Mouse (Mus musculus) ES-E14 (cell line): Measurements from ENCODE around the gene Nr4a1. TPM values are rescaled to one million over a fixed set of nuclear protein-coding genes. Genes with fewer than 3 reads are reported as not detected.

ENCODE experiments used
- DNase-seq: peaks from one replicate; pipeline ENCODE4 v3.0.0-alpha.2; 2013; ENCODE audit warnings: low read depth, low spot score
- H3K27ac ChIP-seq: 2 replicates; pipeline ENCODE4 v1.5.1; 2012; ENCODE audit warnings: low read depth, mild to moderate bottlenecking, low read length, moderate library complexity, mixed read lengths; ENCODE audit not compliant: poor library complexity, insufficient read depth, severe bottlenecking
- H3K36me3 ChIP-seq: 2 replicates; pipeline ENCODE4 v1.6.1; 2012; ENCODE audit warnings: mild to moderate bottlenecking, low read length, moderate library complexity, mixed read lengths; ENCODE audit not compliant: control insufficient read depth, poor library complexity, insufficient read depth, severe bottlenecking
- H3K4me1 ChIP-seq, 2 experiments: fragments of 150-350 bp in 1 of 2; sonication (generic) in 1 of 2; 2 replicates each; pipeline ENCODE4 v1.6.1; 2012; ENCODE audit warnings: low read length in 2 of 2, mild to moderate bottlenecking in 1 of 2, mixed read lengths in 1 of 2; ENCODE audit not compliant: control insufficient read depth in 2 of 2, insufficient read depth in 2 of 2, poor library complexity in 1 of 2
- H3K4me3 ChIP-seq, 2 experiments: fragments of 150-350 bp in 1 of 2; sonication (generic) in 1 of 2; 2 replicates each; pipeline ENCODE4 v1.5.1; 2012; ENCODE audit warnings: low read length in 2 of 2, low read depth in 1 of 2, mild to moderate bottlenecking in 1 of 2, mixed read lengths in 1 of 2; ENCODE audit not compliant: insufficient read depth in 1 of 2, poor library complexity in 1 of 2, severe bottlenecking in 1 of 2
- H3K9ac ChIP-seq: 2 replicates; pipeline ENCODE4 v1.6.1; 2012; ENCODE audit warnings: low read depth, mild to moderate bottlenecking, low read length, mixed read lengths; ENCODE audit not compliant: poor library complexity, insufficient read depth, severe bottlenecking
- H3K9me3 ChIP-seq: fragments of 150-350 bp; sonication (generic); 2 replicates; pipeline ENCODE4 v1.6.1; 2012; ENCODE audit warnings: low read depth, mild to moderate bottlenecking, low read length; ENCODE audit not compliant: control insufficient read depth, insufficient read depth
- CHD2 ChIP-seq: IDR thresholded peaks from 2 replicates; pipeline ENCODE4 v1.6.1; 2014; ENCODE audit warnings: mild to moderate bottlenecking, low read depth, low read length, inconsistent platforms
- HCFC1 ChIP-seq: IDR thresholded peaks from 2 replicates; pipeline ENCODE4 v1.6.1; 2012; ENCODE audit warnings: low read length, inconsistent platforms, borderline replicate concordance; ENCODE audit not compliant: insufficient read depth
- MAFK ChIP-seq: IDR thresholded peaks from 2 replicates; pipeline ENCODE4 v1.6.1; 2014; ENCODE audit warnings: mild to moderate bottlenecking, low read depth, low read length, inconsistent platforms; ENCODE audit not compliant: insufficient read depth
- ZC3H11A ChIP-seq: IDR thresholded peaks from 2 replicates; pipeline ENCODE4 v1.6.1; 2012; ENCODE audit warnings: low read depth, mild to moderate bottlenecking, inconsistent platforms, low read length, borderline replicate concordance
- ZNF384 ChIP-seq: IDR thresholded peaks from 2 replicates; pipeline ENCODE4 v1.6.1; 2012; ENCODE audit warnings: low read depth, low read length, inconsistent platforms
- in situ Hi-C, 2 experiments: fragments of 600-800 bp; cut with MboI; formaldehyde crosslinking; loops; one replicate each; pipeline ENCODE4 v1.15.1; 2025; ENCODE audit warnings: low sequenced_read_pairs in 2 of 2, inconsistent platforms in 1 of 2; ENCODE audit not compliant: unreplicated experiment in 2 of 2
- total RNA-seq: library from RNA; depleted of rRNA; stranded (reverse); fragments of 300-350 nt; gene quantifications from 2 replicates; pipeline ENCODE4 v1.2.3, GENCODE M21; 2012

Gene Nr4a1
- total RNA-seq, 1 experiment = 12.1 TPM

DNA sequence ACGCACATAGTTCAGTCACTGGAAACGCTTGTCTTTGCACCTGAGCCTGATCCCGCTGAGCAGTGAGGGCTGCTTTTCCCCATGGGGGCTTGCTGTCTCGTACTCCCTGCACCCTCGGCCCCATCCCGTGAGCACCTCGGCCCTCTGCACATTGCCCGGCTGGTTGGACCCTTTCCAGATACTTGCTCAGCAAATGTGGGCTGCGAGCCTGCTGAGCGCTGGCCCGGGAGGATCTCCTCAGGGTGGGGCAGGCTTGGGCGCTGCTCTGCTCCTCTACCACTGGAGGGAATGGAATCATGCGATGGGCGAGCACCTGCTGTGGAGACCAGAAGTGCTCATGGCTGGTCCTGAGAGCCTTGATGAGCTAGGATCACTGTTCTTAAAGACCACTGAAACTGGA is 41.6 kb upstream of the Nr4a1 start:
- Histone ChIP-seq H3K27ac (no peak overlapping the region), H3K4me3 (no peak overlapping the region), H3K4me1 (no peaks in the 10 kb centered on the region), H3K9me3 (no peaks in the 10 kb centered on the region), H3K9ac (no peak overlapping the region), H3K36me3 (peaks cover 18% of the 10 kb centered on the region; the same call in 1 of the 2 replicates)
- no peak for DNase-seq
- TF ChIP-seq CHD2 (no peak), ZC3H11A (no peak), HCFC1 (no peak), MAFK (no peak), ZNF384 (no peak)
- in situ Hi-C loops = no loop called here

DNA sequence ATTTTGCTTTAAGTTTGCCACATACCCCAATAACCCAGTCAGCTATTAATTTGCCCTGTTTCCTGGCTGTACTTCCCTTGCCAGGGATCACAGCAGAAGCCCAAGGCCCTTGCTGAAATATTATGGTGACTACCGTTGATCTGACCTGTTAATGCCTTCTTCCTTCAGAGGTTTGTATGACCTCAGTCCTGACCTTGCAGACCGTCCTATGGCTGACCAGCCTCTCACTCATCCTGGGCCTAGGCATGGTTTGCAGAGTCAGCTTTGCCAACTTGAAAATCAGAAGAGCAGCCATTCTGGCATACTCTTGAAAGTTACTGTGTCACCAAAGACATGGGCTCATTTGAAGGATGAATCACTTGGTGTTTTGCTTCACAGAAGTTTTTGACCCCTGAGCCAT is 38.9 kb upstream of the Nr4a1 start:
- Histone ChIP-seq H3K9ac (no peak overlapping the region), H3K27ac (no peak overlapping the region), H3K9me3 (no peaks in the 10 kb centered on the region), H3K4me1 (peaks cover 0 to 2% of the 10 kb centered on the region in 2 experiments; a peak in 1 of 4 replicates), H3K36me3 (peaks cover 13% of the 10 kb centered on the region; the same call in 1 of the 2 replicates), H3K4me3 (no peak overlapping the region)
- TF ChIP-seq ZNF384 = no peak
- TF ChIP-seq HCFC1 = no peak
- TF ChIP-seq CHD2 = no peak
- no peak for TF ChIP-seq MAFK
- no peak for TF ChIP-seq ZC3H11A
- in situ Hi-C loops = no loop called here
- DNase-seq = no peak

DNA sequence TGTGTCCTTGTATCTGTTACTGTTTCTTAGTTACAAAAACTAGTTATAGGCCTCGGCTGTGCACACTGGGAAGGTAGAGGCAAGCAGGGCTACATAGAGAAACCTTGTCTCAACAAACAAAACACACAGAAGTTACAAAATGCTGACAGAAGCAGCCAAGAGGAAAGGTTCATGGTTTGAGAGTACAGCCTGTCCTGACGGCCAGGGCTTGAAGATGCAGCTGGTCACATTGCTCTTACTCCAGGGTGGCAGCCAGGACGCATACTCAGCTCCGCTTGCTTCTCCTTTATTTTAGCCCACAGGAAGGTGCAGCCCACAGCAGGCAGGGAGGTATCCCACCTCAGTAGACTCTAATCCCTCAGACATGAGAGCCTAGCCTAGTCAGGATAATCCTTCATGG is 38.0 kb upstream of the Nr4a1 start:
- no peak for TF ChIP-seq MAFK
- no peak for TF ChIP-seq HCFC1
- TF ChIP-seq ZC3H11A = no peak
- TF ChIP-seq CHD2 = no peak
- Histone ChIP-seq H3K36me3 (peaks cover 7% of the 10 kb centered on the region; the same call in 1 of the 2 replicates), H3K4me1 (peaks cover 0 to 5% of the 10 kb centered on the region in 2 experiments; a peak in 2 of 4 replicates), H3K4me3 (no peak overlapping the region), H3K9ac (no peak overlapping the region), H3K9me3 (no peaks in the 10 kb centered on the region), H3K27ac (no peak overlapping the region)
- in situ Hi-C loops = no loop called here
- no peak for DNase-seq

DNA sequence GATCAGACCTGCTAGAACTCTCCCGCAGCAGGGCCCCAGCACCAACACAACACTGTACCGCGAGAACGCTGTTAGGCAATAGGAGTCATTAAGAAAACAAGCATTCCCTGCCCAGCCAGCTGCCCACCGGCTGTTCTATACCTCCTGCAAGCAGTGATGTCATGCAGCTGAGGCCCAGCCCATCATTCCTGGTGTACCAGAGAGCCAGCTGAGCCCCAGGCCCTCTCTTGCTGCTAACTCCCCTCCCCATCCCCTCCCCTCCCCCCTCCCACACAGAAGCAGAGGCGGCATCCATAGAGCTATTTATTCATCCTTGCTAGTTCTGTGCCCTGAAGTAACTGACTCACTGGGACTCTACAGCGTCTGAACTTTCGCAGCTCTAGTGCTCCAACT is 33.2 kb upstream of the Nr4a1 start:
- Histone ChIP-seq H3K9me3 (no peaks in the 10 kb centered on the region), H3K27ac (no peak overlapping the region), H3K4me1 (peaks cover 3 to 15% of the 10 kb centered on the region in 2 experiments; a peak in 3 of 4 replicates), H3K9ac (peak overlapping the region; percentile 17; the same call in 1 of the 2 replicates), H3K36me3 (no peaks in the 10 kb centered on the region), H3K4me3 (no peak overlapping the region)
- TF ChIP-seq CHD2 (no peak), HCFC1 (no peak), MAFK (no peak), ZC3H11A (no peak), ZNF384 (no peak)
- no peak for DNase-seq
- in situ Hi-C loops = no loop called here

DNA sequence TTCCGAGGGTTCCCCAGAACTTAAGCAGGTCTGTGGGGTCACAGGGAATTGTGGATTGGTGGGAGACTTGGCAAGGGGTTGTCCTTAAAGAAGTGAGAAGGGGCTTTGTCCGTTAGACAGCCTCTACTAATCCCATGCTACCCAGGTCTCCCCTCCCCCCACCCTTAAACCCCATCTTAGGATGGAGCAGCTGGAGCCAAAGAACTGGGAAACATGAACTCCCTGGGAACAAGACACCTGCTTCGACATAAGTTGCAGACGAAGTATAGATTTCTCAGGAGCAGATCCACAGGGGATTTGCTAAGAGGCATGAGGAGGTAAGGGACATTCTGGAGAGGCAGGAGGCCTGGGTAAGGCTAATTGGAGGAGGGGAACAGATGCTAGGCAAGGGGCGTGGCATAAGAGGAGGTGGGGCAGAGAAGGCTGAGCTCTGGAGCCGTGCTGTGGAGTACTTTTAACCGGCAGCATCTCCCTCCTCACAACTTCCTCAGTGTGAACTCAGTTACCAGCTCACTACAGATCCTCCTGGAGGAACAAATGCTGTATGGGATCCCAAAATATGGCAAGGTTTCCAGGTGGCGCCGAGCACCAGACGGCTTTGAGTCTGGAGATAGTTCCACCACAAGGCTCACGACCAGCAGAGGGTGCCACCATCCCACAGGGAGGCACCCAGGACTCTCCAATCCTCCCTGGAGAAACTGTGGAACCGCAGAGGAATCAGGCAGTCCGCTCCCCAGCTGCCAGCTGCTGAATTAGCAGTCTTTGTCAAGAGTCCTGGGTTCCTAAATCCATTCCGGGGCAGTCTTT is 32.6 kb upstream of the Nr4a1 start:
- no peaks in the 10 kb centered on the region for H3K36me3 ChIP-seq
- peak overlapping the region; percentile 60 to 87 for H3K4me3 ChIP-seq
- no peak overlapping the region for H3K27ac ChIP-seq
- DNase-seq = peak; percentile 95
- TF ChIP-seq HCFC1 (0 out of 2 replicates have a peak, but pooled peaks have one; percentile 42), ZNF384 (no peak), MAFK (no peak), ZC3H11A (peak; percentile 40; the same call in 1 of the 2 replicates), CHD2 (no peak)
- H3K4me1 ChIP-seq = peaks cover 3 to 15% of the 10 kb centered on the region in 2 experiments; a peak in 3 of 4 replicates
- no peaks in the 10 kb centered on the region for H3K9me3 ChIP-seq
- in situ Hi-C loops = no loop called here
- peak overlapping the region; percentile 17; the same call in 1 of the 2 replicates for H3K9ac ChIP-seq
